Mouse (Mus musculus): ENCODE measurements around the gene Prmt3. TPM values are rescaled to one million over a fixed set of nuclear protein-coding genes. Genes with fewer than 3 reads are reported as not detected.

Gene Prmt3
- total and polyA plus RNA-seq, 3 experiments: 62.5 to 73.9 (median 63.7) TPM

DNA sequence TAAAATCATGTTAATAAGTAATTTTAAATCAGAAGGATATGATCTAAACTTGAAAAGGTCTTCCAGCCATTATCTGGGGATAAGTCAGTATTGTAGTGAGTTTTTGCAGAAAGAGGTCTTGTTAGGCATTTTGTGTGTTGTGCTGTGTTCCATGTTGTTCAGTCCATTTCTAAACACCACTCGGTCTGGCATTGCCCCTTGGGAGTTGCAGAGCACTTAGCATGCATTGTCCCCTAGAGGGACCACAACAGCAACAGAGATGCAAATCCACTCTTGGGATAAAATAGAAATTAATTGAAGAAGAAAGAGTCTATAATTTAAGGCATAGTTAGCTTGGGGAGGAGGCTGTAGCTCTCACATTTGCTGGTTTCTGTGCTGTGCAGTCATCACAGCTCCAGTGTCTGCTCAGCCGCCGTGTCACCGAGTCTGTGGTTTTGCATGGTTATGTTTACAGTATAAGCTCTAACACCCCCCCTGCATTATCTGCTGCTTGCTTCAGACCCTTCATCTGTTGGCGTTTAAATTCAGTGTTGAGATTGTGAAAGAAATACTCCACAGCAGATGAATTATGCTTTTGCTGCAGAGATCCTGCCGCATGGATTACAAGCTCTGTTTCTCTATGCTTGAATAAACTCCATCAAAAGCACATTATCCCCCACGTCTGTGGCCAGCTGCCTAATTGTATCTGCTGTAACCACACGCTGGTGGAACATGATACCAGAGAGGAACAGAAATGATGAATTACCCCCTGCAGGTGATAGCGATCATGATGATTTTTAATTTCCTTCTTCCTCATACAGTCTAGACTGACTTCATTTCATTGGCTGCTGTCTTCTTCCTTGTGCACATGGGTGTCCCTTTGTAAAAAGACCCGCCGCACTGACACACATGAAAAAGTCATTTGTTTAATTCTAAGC, 64.5 kb downstream of the Prmt3 start:
- 0 out of 4 replicates have a peak overlapping the region, but pooled peaks of 1 of the 2 experiments have one; percentile 3 for H3K4me3 ChIP-seq (ENCODE audit: control insufficient read depth in 1 of 2, insufficient read depth in 1 of 2, low read depth in 2 of 2, low read length in 2 of 2)
- H3K9me3 ChIP-seq (replicated peaks; ENCODE audit: insufficient read depth, low read length): no peaks in the 10 kb centered on the region
- H3K79me2 ChIP-seq (ENCODE audit: control insufficient read depth, insufficient read depth, low read length, poor library complexity): no peaks in the 10 kb centered on the region
- H3K27me3 ChIP-seq (ENCODE audit: control insufficient read depth in 1 of 2, insufficient read depth in 2 of 2, low read length in 2 of 2): no peaks in the 10 kb centered on the region
- no peak overlapping the region for H3K9ac ChIP-seq (ENCODE audit: control insufficient read depth, low read depth, low read length, poor library complexity, severe bottlenecking)
- peaks cover 11 to 15% of the 10 kb centered on the region in 2 experiments for H3K4me1 ChIP-seq (ENCODE audit: control insufficient read depth in 1 of 2, insufficient read depth in 2 of 2, low read length in 2 of 2)
- H3K36me3 ChIP-seq (ENCODE audit: control insufficient read depth in 1 of 2, insufficient read depth in 2 of 2, low read length in 2 of 2): peaks cover 19 to 20% of the 10 kb centered on the region in 2 experiments
- TF ChIP-seq ZC3H11A (IDR thresholded peaks at IDR 0.05; ENCODE audit: low read depth, low read length) (peak; percentile 10; the same call in 1 of the 2 replicates), SIN3A (IDR thresholded peaks at IDR 0.05; ENCODE audit: low read length) (peak; percentile 87), MYC (IDR thresholded peaks at IDR 0.05; ENCODE audit: low read depth, low read length) (peak; percentile 78; the same call in 1 of the 2 replicates), ETS1 (IDR thresholded peaks at IDR 0.05; ENCODE audit: low read depth, low read length) (peak; percentile 94), BHLHE40 (IDR thresholded peaks at IDR 0.05; ENCODE audit: borderline replicate concordance, low read depth, low read length) (no peak), MAZ (IDR thresholded peaks at IDR 0.05; ENCODE audit: low read depth, low read length) (peak; percentile 41; the same call in 1 of the 2 replicates), MAX (IDR thresholded peaks at IDR 0.05; ENCODE audit: low read length) (peak; percentile 72), USF1 (IDR thresholded peaks at IDR 0.05; ENCODE audit: low read depth, low read length) (0 out of 2 replicates have a peak, but pooled peaks have one; percentile 3), MYB (IDR thresholded peaks at IDR 0.05; ENCODE audit: low read depth, low read length) (0 out of 2 replicates have a peak, but pooled peaks have one; percentile 34), GATA1 (IDR thresholded peaks at IDR 0.05; ENCODE audit: low read depth, low read length) (peak; percentile 93), TAL1 (IDR thresholded peaks at IDR 0.05; ENCODE audit: low read length) (peak; percentile 73), HCFC1 (IDR thresholded peaks at IDR 0.05; ENCODE audit: low read depth, low read length) (0 out of 2 replicates have a peak, but pooled peaks have one; percentile 37), RAD21 (IDR thresholded peaks at IDR 0.05; ENCODE audit: low read depth, low read length) (no peak), E2F4 (IDR thresholded peaks at IDR 0.05; ENCODE audit: borderline replicate concordance, low read depth, low read length) (no peak), RCOR1 (IDR thresholded peaks at IDR 0.05; ENCODE audit: low read depth, low read length) (peak; percentile 92), TCF12 (IDR thresholded peaks at IDR 0.05; ENCODE audit: low read depth, low read length) (peak; percentile 92), EP300 (IDR thresholded peaks at IDR 0.05; ENCODE audit: low read depth in 1 of 2, low read length in 2 of 2) (peak; percentile 90 to 91), ELF1 (IDR thresholded peaks at IDR 0.05; ENCODE audit: low read depth, low read length) (peak; percentile 54; the same call in 1 of the 2 replicates), NELFE (IDR thresholded peaks at IDR 0.05; ENCODE audit: low read depth, low read length) (no peak), MXI1 (IDR thresholded peaks at IDR 0.05; ENCODE audit: low read depth, low read length) (peak; percentile 80), UBTF (IDR thresholded peaks at IDR 0.05; ENCODE audit: borderline replicate concordance, insufficient read depth, low read depth, low read length) (no peak), POLR2AphosphoS2 (IDR thresholded peaks at IDR 0.05; ENCODE audit: low read length) (no peak), MAFK (IDR thresholded peaks at IDR 0.05; ENCODE audit: borderline replicate concordance, low read depth, low read length) (0 out of 2 replicates have a peak, but pooled peaks have one; percentile 21)
- peak overlapping the region; percentile 30; the same call in 1 of the 2 replicates for H3K27ac ChIP-seq (ENCODE audit: control insufficient read depth, low read depth, low read length)
- DNase-seq (ENCODE audit: low read depth, low spot score): peak; percentile 87
